Mouse (Mus musculus) limb, embryonic 15.5 days (tissue): ENCODE measurements around the gene Lrch4. TPM values are rescaled to one million over a fixed set of nuclear protein-coding genes. Genes with fewer than 3 reads are reported as not detected.
A peak's percentile ranks its signal among the peaks of the same experiment; 100 is the strongest.

ENCODE experiments used
- ATAC-seq: fragments of 200-750 bp; cut with Nextera tagmentation; 2 replicates; pipeline ENCODE4 v1.8.0; 2017; ENCODE audit warnings: low read depth, moderate TSS enrichment; ENCODE audit not compliant: insufficient number of reproducible peaks, low FRiP score, low TSS enrichment
- H3K27ac ChIP-seq: fragments of 300-500 bp; sonication (generic); 2 replicates; pipeline ENCODE4 v1.5.1; 2015; ENCODE audit warnings: moderate library complexity, mild to moderate bottlenecking, inconsistent platforms
- H3K27me3 ChIP-seq: fragments of 300-500 bp; sonication (generic); 2 replicates; pipeline ENCODE4 v1.6.1; 2015; ENCODE audit warnings: inconsistent platforms
- H3K36me3 ChIP-seq: fragments of 300-500 bp; sonication (generic); 2 replicates; pipeline ENCODE4 v1.6.1; 2015; ENCODE audit warnings: inconsistent platforms
- H3K4me1 ChIP-seq: fragments of 300-500 bp; sonication (generic); 2 replicates; pipeline ENCODE4 v1.6.1; 2015; ENCODE audit warnings: inconsistent platforms
- H3K4me2 ChIP-seq: fragments of 300-500 bp; sonication (generic); 2 replicates; pipeline ENCODE4 v1.6.1; 2015; ENCODE audit warnings: mild to moderate bottlenecking, inconsistent platforms
- H3K4me3 ChIP-seq: fragments of 300-500 bp; sonication (generic); 2 replicates; pipeline ENCODE4 v1.5.1; 2015; ENCODE audit warnings: mild to moderate bottlenecking, inconsistent platforms
- H3K9ac ChIP-seq: fragments of 300-500 bp; sonication (generic); 2 replicates; pipeline ENCODE4 v1.6.1; 2015; ENCODE audit warnings: inconsistent platforms
- H3K9me3 ChIP-seq: fragments of 300-500 bp; sonication (generic); 2 replicates; pipeline ENCODE4 v1.6.1; 2016; ENCODE audit warnings: inconsistent platforms
- WGBS: fragments of 180-500 bp; shearing (Covaris S2); methylation state at CpG from one replicate; pipeline ENCODE4 v1.1.7; 2015; 5-methylcytosine and 5-hydroxymethylcytosine counted together
- polyA plus RNA-seq: library from polyadenylated mRNA; unstranded; fragments of >200 nt; fragmentation: Nextera tagmentation; extraction: Ambion mirVana; gene quantifications from 2 replicates; pipeline ENCODE4 v1.2.1, GENCODE M21; 2015

The Lrch4 gene
- polyA plus RNA-seq, 1 experiment from 2014 or later = 32.8 TPM

- H3K9me3 ChIP-seq = no peaks in the 10 kb centered on the region
- ATAC-seq = 0 out of 2 replicates have a peak, but pooled peaks have one; percentile 2
- H3K27ac ChIP-seq = peak overlapping the region; percentile 91
- no peaks in the 10 kb centered on the region for H3K27me3 ChIP-seq
- peak overlapping the region; percentile 82 for H3K9ac ChIP-seq
- WGBS = 2% methylated on average over 19 of the region's 19 CpGs
- peaks cover 21% of the 10 kb centered on the region for H3K36me3 ChIP-seq
- H3K4me3 ChIP-seq = peak overlapping the region; percentile 73
- H3K4me1 ChIP-seq = peaks cover 20% of the 10 kb centered on the region
- peak overlapping the region; percentile 86 for H3K4me2 ChIP-seq
Observed at GRCm38 (mm10) chr5:137600281-137600618, 28.7 kb upstream of the Lrch4 start.

- Histone ChIP-seq H3K9ac (peak within 1 kb of the TSS; percentile 82), H3K27ac (peak within 1 kb of the TSS; percentile 91), H3K9me3 (no peaks in the 10 kb centered on the region), H3K4me1 (peaks cover 23% of the 10 kb centered on the region), H3K4me3 (peak within 1 kb of the TSS; percentile 73), H3K27me3 (no peaks in the 10 kb centered on the region), H3K36me3 (peaks cover 27% of the 10 kb centered on the region), H3K4me2 (peak within 1 kb of the TSS; percentile 86)
- ATAC-seq = peak; percentile 93
- WGBS = under 1% methylated on average over 41 of the region's 41 CpGs
Observed at GRCm38 (mm10) chr5:137600619-137601364, 28.1 kb upstream of the Lrch4 start, which contains the start of gene Mospd3. Gene Mospd3 (minus strand): TSS chr5:137601058.

- H3K27ac ChIP-seq = peak overlapping the region; percentile 91
- H3K4me1 ChIP-seq = peaks cover 23% of the 10 kb centered on the region
- H3K36me3 ChIP-seq = peaks cover 32% of the 10 kb centered on the region
- no peak for ATAC-seq
- peak overlapping the region; percentile 39 for H3K9ac ChIP-seq
- peak overlapping the region; percentile 73 for H3K4me3 ChIP-seq
- peak overlapping the region; percentile 60 for H3K4me2 ChIP-seq
- H3K27me3 ChIP-seq = no peaks in the 10 kb centered on the region
- no peaks in the 10 kb centered on the region for H3K9me3 ChIP-seq
- WGBS = 0% methylated on average over 22 of the region's 22 CpGs
Observed at GRCm38 (mm10) chr5:137601365-137601729, 27.6 kb upstream of the Lrch4 start.

GRCm38 (mm10) chr5:137607860-137608653, 20.9 kb upstream of the Lrch4 start:
- peaks cover 57% of the 10 kb centered on the region for H3K4me1 ChIP-seq
- no peak overlapping the region for H3K27ac ChIP-seq
- no peak for ATAC-seq
- H3K4me2 ChIP-seq = peak overlapping the region; percentile 54
- H3K9me3 ChIP-seq = no peaks in the 10 kb centered on the region
- H3K4me3 ChIP-seq = peak overlapping the region; percentile 45
- peak overlapping the region; percentile 11; the same call in 1 of the 2 replicates for H3K9ac ChIP-seq
- H3K36me3 ChIP-seq = peaks cover 32% of the 10 kb centered on the region
- no peaks in the 10 kb centered on the region for H3K27me3 ChIP-seq
- WGBS = 29% methylated on average over 26 of the region's 26 CpGs

GRCm38 (mm10) chr5:137608654-137609190, 20.2 kb upstream of the Lrch4 start:
- Histone ChIP-seq H3K9ac (peak overlapping the region; percentile 11; the same call in 1 of the 2 replicates), H3K9me3 (no peaks in the 10 kb centered on the region), H3K27me3 (no peaks in the 10 kb centered on the region), H3K4me2 (peak overlapping the region; percentile 54), H3K27ac (peak overlapping the region; percentile 47), H3K4me3 (peak overlapping the region; percentile 45), H3K4me1 (peaks cover 63% of the 10 kb centered on the region), H3K36me3 (peaks cover 32% of the 10 kb centered on the region)
- 19% methylated on average over 23 of the region's 23 CpGs for WGBS
- no peak for ATAC-seq

- no peak for ATAC-seq
- Histone ChIP-seq H3K9me3 (no peaks in the 10 kb centered on the region), H3K27ac (peak overlapping the region; percentile 47), H3K4me2 (peak overlapping the region; percentile 54), H3K4me1 (peaks cover 64% of the 10 kb centered on the region), H3K36me3 (peaks cover 27% of the 10 kb centered on the region), H3K9ac (no peak overlapping the region), H3K27me3 (no peaks in the 10 kb centered on the region), H3K4me3 (peak overlapping the region; percentile 45)
- WGBS = 22% methylated on average over 3 of the region's 3 CpGs
Observed at GRCm38 (mm10) chr5:137609292-137609691, 19.6 kb upstream of the Lrch4 start.

- Histone ChIP-seq H3K4me3 (peak overlapping the region; percentile 45), H3K9me3 (no peaks in the 10 kb centered on the region), H3K9ac (peak overlapping the region; percentile 18; the same call in 1 of the 2 replicates), H3K4me1 (peaks cover 64% of the 10 kb centered on the region), H3K4me2 (peak overlapping the region; percentile 54), H3K27ac (peak overlapping the region; percentile 96), H3K36me3 (peaks cover 24% of the 10 kb centered on the region), H3K27me3 (no peaks in the 10 kb centered on the region)
- 46% methylated on average over 4 of the region's 4 CpGs for WGBS
- ATAC-seq = no peak
Observed at GRCm38 (mm10) chr5:137610056-137610455, 18.9 kb upstream of the Lrch4 start.

- Histone ChIP-seq H3K4me1 (peaks cover 62% of the 10 kb centered on the region), H3K9ac (peak overlapping the region; percentile 21; the same call in 1 of the 2 replicates), H3K9me3 (no peaks in the 10 kb centered on the region), H3K27me3 (no peaks in the 10 kb centered on the region), H3K4me3 (peak overlapping the region; percentile 45), H3K36me3 (peaks cover 17% of the 10 kb centered on the region), H3K4me2 (peak overlapping the region; percentile 54), H3K27ac (peak overlapping the region; percentile 96)
- WGBS = 4% methylated on average over 12 of the region's 12 CpGs
- ATAC-seq = peak; percentile 72
Observed at GRCm38 (mm10) chr5:137610548-137611244, 18.2 kb upstream of the Lrch4 start.

- 0 out of 2 replicates have a peak overlapping the region, but pooled peaks have one; percentile 21 for H3K9ac ChIP-seq
- H3K4me3 ChIP-seq = peak overlapping the region; percentile 45
- 8% methylated on average over 6 of the region's 6 CpGs for WGBS
- no peaks in the 10 kb centered on the region for H3K27me3 ChIP-seq
- peak; percentile 62 for ATAC-seq
- H3K27ac ChIP-seq = peak overlapping the region; percentile 96
- H3K4me1 ChIP-seq = peaks cover 61% of the 10 kb centered on the region
- no peaks in the 10 kb centered on the region for H3K9me3 ChIP-seq
- H3K36me3 ChIP-seq = peaks cover 12% of the 10 kb centered on the region
- H3K4me2 ChIP-seq = peak overlapping the region; percentile 54
Observed at GRCm38 (mm10) chr5:137611245-137611602, 17.7 kb upstream of the Lrch4 start.

GRCm38 (mm10) chr5:137613076-137613475, 15.8 kb upstream of the Lrch4 start:
- Histone ChIP-seq H3K4me3 (no peak overlapping the region), H3K36me3 (no peaks in the 10 kb centered on the region), H3K27ac (0 out of 2 replicates have a peak overlapping the region, but pooled peaks have one; percentile 22), H3K9me3 (no peaks in the 10 kb centered on the region), H3K27me3 (no peaks in the 10 kb centered on the region), H3K4me2 (no peak overlapping the region), H3K9ac (no peak overlapping the region), H3K4me1 (peaks cover 56% of the 10 kb centered on the region)
- no peak for ATAC-seq
- 71% methylated on average over 5 of the region's 5 CpGs for WGBS

- H3K4me3 ChIP-seq = no peak within 1 kb of the TSS
- H3K27me3 ChIP-seq = no peaks in the 10 kb centered on the region
- peak within 1 kb of the TSS; percentile 96; the same call in 1 of the 2 replicates for H3K27ac ChIP-seq
- no peak within 1 kb of the TSS for H3K4me2 ChIP-seq
- H3K9ac ChIP-seq = no peak within 1 kb of the TSS
- ATAC-seq = no peak
- H3K4me1 ChIP-seq = peaks cover 51% of the 10 kb centered on the region
- 37% methylated on average over 11 of the region's 11 CpGs for WGBS
- H3K9me3 ChIP-seq = no peaks in the 10 kb centered on the region
- H3K36me3 ChIP-seq = no peaks in the 10 kb centered on the region
Observed at GRCm38 (mm10) chr5:137613550-137613949, 15.4 kb upstream of the Lrch4 start, which contains the start of gene Pcolce. Gene Pcolce (minus strand): TSS chr5:137613784.
